Mouse (Mus musculus) layer of hippocampus, adult 9-10 months (tissue): ENCODE data around the gene Gm21976.

ENCODE experiments used
- DNase-seq: peaks from one replicate; pipeline ENCODE4 v3.0.0; 2022; ENCODE audit warnings: low spot score

Gm21976 gene

GRCm38 (mm10) chr13:98298833-98299758 lies 19.4 kb downstream of the Gm21976 start:
- peak; percentile 78 for DNase-seq

GRCm38 (mm10) chr13:98305257-98305656 lies 25.6 kb downstream of the Gm21976 start:
- DNase-seq = no peak

GRCm38 (mm10) chr13:98306393-98306792 lies 26.7 kb downstream of the Gm21976 start:
- no peak for DNase-seq

- DNase-seq = no peak
These were observed 27.3 kb downstream of the Gm21976 start for GRCm38 (mm10) chr13:98306852-98307475.

GRCm38 (mm10) chr13:98308004-98308403 lies 28.3 kb downstream of the Gm21976 start:
- no peak for DNase-seq

GRCm38 (mm10) chr13:98308724-98309123 lies 29.0 kb downstream of the Gm21976 start:
- no peak for DNase-seq

GRCm38 (mm10) chr13:98311597-98311996 lies 31.9 kb downstream of the Gm21976 start:
- no peak for DNase-seq

- DNase-seq = no peak
These were observed 33.9 kb downstream of the Gm21976 start for GRCm38 (mm10) chr13:98313631-98314030.

GRCm38 (mm10) chr13:98315124-98315523 lies 35.4 kb downstream of the Gm21976 start:
- DNase-seq = no peak

GRCm38 (mm10) chr13:98316140-98316479 lies 36.4 kb downstream of the Gm21976 start:
- no peak for DNase-seq

- peak; percentile 73 for DNase-seq
These were observed 37.0 kb downstream of the Gm21976 start, which contains the start of gene Btf3 for GRCm38 (mm10) chr13:98316480-98317245. TSS of gene Btf3 (minus strand) at chr13:98317006.

GRCm38 (mm10) chr13:98317246-98317677 lies 37.6 kb downstream of the Gm21976 start:
- no peak for DNase-seq

- DNase-seq = no peak
These were observed 38.2 kb downstream of the Gm21976 start for GRCm38 (mm10) chr13:98317911-98318310.

- no peak for DNase-seq
These were observed 45.3 kb downstream of the Gm21976 start for GRCm38 (mm10) chr13:98325034-98325433.

- DNase-seq = peak; percentile 26
These were observed 52.4 kb downstream of the Gm21976 start for GRCm38 (mm10) chr13:98332106-98332505.

- DNase-seq = no peak
These were observed 56.5 kb downstream of the Gm21976 start for GRCm38 (mm10) chr13:98336205-98336604.

- no peak for DNase-seq
These were observed 60.8 kb downstream of the Gm21976 start for GRCm38 (mm10) chr13:98340506-98340905.

- DNase-seq = no peak
These were observed 69.8 kb downstream of the Gm21976 start for GRCm38 (mm10) chr13:98349491-98349890.

- DNase-seq = no peak
These were observed 71.8 kb downstream of the Gm21976 start for GRCm38 (mm10) chr13:98351527-98351926.

GRCm38 (mm10) chr13:98352381-98352975 lies 72.8 kb downstream of the Gm21976 start:
- DNase-seq = no peak

GRCm38 (mm10) chr13:98353709-98354089 lies 74.0 kb downstream of the Gm21976 start:
- DNase-seq = no peak
